Mouse (Mus musculus) ovary, postnatal 36 days (tissue): ENCODE data around the gene Scp2.
A peak's percentile ranks its signal among the peaks of the same experiment; 100 is the strongest.

Experiments
- DNase-seq: peaks from one replicate; pipeline ENCODE4 v3.0.0; 2022; ENCODE audit warnings: low spot score, mixed read lengths

Gene Scp2

DNA sequence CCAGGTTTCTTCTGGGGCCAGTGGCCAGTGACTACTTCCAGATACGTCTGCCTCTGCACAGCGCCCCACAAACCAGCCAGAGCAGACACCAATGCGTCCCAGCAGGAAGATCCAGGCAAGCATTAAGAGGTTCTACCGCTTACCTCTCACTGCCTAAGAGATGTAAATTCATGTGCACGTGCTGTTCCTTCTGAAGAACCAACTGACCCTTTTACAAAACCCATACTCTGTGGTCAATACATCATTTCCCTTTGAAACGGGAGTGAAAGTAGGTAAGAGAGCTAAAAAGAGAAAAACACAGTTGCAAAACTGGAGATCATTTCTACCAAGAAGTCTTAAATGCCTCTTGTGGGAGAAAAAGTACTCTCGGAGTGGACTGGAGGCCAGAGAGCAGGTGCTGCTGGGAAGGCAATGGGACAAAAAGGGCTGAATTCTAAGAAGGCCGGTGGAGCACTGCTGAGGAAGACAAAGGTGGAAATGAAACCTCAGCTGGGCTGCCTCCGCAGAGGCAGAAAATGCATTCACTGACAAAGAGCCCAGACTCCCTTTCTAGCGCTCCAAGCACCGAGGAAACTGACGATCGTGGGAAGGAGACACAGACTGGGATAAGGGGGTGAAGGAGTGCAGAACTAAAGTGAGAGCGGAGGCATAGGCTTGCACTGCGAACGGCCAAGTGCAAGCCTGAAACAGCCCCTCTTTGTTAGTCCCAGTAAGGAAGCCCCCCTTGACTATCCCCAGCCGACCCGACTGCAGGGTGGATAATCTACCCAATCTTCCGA lies 85.0 kb downstream of the Scp2 start:
- DNase-seq = no peak

DNA sequence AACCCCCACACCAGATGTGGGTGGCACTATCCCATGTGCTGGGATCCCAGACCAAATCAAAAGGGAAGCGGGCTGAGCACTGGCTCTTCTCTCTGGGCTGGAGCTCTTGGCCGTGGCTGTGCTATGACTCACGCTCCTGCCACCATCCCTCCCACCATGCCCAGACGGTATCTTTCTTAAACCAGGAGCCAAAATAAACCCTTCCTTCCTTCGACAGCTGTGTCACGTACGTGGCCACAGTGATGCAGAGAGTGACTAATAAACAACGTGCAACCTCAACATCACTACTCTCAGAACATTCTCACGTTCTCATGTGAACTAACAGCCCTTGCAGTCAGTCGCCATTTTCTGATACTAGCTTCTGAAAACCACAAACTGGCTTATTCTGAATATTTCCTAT lies 86.6 kb downstream of the Scp2 start:
- no peak for DNase-seq

DNA sequence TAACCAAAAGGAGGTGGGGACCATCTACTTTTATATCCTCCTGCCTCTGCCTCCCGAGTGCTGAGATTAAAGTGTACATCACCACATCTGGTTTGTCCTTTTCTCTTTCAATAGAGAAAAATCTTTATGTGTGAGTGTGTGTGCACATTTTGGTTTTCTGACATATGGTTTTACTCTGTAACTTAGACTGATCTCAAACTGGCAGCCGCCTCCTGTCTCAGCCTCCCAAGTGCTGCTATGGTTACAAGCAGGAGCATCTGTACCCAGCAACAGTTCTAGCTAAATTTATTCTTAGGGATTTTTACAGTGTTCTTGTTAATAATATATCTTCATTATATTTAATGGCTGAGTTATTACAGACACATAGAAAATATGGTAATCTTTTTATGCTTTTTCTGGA lies 87.6 kb downstream of the Scp2 start:
- no peak for DNase-seq

DNA sequence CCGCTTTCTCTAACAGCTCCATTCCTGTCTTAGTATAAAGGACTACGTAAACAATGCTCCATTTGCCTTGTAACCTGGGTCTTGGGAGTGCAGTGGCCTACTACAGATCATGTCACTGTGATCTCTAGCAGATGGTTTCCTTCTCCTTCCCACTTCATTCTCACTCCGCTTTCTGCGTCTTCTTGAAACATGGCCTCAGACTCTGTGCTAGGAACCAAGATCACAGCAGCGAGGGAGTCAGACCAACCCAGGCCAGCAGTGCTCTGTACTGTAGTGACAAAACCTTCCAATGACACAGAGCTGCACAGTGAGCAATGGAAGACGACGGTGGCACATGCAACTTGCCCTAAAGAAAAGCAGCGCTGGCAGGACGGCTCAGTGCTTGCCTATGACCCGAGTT lies 88.9 kb downstream of the Scp2 start:
- DNase-seq = no peak

DNA sequence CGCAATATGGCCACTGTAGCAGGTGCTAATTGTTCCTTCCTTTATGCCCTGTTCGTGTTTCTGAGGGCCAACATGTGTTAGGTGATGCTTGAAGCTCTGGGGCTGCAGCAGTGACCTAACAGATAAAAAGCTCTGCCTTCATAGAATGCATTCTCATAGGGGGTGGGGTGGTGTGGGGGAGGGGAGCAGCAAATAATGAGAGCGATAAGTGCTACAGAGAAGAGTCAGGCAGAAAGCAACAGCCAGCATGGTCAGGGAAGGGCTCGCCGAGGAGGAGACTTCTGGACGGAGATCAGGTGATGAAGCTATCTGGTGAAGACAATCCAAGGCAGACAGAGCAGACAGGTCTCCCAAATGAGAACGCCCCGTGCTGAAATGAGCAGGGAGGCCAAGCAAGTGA lies 92.1 kb downstream of the Scp2 start:
- DNase-seq = no peak

DNA sequence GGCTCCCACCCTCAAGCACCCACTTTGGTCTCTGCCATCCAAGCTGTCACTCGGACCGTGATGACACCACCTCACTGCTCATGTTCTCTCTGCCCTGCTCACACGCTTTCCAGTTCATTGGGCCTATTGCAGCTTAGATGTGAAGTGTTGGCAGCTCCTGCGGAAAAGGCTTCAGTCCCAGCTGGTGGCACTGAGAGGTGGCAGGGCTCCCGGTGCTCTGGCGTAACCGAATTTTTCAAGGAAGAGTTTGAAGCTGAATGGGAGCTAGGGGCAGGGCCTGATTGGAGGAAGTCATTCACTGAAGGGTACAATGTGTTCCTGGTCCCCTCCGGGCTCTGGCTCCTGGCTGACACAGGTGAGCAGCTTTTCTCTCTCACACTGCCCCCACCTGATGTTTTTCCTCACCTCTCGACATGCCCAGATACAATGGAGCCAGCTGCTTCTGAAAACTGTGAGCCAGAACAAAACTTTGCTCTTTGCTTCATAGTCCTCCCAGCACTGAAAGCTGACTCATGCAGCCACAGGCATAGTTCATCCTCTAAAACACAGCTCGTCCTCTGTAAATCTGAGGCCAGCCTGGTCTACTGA lies 93.0 kb downstream of the Scp2 start:
- DNase-seq = no peak

DNA sequence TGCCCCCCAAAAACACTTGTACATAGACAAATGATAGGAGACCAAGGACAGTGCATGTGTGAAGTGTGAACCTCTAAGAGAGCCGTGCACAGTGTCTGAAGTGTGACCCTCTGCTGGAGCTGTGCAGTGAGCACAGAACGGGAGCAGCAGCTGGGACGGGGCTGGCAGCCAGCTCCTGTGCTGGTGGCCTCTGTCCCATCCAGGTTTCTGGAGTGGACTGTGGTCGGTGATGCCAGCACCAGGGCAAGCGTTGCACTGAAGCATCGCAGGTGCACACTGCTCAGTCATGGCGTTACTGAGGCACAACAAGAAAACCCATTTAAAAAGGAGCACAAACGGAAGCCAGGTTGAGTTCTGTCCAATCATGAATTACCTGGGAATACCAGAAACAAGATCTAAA lies 98.7 kb downstream of the Scp2 start:
- no peak for DNase-seq

DNA sequence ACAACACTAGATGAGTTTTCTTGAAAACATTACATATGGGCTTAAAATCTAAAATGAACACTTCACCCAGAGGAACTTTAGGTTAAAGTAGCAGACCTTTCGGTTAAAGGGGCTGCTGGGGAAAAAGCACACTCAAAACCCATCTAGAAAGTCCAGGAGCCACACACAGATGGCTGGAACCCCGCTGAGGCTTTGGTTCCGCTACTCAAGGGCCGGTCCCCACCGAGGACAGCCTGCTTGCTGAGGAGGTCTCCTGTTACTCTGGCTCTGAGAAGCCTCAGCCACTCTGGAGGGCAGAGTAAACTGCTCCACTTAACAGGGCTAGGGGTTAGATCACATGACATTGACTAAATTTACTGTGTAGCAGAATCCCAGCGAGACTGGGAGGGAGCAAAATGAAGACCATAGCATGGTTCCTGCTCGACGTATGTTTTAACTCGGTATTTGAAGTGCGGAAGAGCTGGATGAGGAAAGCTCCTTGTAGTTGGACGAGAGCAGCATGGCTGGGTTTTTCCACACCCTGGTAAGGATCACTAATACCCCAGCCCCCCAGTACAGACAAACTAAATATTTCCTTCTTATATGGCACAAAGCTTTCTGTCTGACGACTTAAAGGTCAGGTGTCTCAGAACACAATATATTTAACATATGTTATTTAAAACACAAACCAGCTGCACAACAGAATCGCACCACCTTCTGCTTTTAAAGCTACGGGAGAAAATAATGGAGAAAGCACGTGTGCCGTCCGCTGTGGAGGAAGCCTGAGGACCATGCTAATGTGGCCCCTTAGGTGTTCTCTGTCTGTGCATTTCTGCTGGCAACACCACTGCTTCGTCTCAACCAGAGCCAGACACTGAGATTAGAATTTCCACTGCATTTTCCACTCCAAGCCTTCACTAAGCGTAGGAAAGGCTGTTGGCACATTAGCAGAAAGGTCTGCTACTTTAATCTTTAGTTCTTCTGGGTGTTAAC lies 99.4 kb downstream of the Scp2 start:
- DNase-seq = no peak

DNA sequence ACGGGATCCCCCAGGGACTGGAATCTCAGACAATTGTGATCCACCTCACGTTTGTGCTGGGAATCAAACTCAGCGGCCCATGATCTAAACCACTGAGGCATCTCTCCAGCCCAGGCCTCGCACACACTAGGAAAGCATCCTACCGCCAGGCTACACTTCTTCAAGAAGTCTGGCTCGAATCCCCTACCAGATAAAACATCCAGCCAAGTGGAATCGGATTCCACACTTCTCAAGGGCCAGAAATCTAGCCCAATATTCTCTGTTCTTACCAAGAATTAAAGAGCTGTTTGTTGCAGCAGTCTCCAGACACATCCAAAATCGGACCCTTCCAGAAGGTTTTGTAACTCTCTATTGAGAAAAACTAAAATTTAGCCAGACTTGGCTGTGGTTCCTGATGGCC lies 107.8 kb downstream of the Scp2 start:
- DNase-seq = no peak

DNA sequence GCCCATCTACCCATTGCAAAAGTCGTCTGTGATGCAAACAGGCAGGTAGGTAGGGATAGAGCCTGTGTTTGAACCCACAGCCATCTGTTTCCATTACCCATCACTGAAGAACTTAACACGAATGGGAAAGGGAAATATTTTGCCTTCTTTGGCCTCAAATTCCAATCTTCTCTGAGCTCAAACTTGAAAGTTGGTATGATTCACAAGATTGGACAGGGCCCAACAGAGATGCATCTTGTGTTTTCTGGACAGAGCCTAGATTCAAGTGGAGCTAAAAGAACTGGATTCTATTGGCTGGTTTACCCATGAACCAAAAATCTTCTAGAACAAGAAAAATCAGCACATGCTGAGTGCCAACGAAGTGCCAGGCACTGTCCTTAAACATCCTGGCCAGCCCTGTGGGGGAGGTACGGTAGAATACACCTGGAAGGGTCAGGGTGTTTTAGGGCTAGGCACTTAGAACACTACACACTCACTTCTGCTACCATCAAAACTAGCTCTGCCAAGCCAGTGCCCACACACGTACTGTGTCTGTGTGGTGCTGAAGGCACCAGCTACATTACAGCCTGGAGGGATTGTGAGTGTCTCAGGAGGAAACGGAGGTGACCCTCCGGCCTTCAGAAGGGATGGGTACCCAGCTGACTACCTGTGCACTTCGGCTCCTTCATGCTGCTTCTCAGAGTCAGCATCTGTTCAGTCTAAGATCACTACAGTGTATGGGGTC lies 111.6 kb downstream of the Scp2 start:
- DNase-seq = no peak

DNA sequence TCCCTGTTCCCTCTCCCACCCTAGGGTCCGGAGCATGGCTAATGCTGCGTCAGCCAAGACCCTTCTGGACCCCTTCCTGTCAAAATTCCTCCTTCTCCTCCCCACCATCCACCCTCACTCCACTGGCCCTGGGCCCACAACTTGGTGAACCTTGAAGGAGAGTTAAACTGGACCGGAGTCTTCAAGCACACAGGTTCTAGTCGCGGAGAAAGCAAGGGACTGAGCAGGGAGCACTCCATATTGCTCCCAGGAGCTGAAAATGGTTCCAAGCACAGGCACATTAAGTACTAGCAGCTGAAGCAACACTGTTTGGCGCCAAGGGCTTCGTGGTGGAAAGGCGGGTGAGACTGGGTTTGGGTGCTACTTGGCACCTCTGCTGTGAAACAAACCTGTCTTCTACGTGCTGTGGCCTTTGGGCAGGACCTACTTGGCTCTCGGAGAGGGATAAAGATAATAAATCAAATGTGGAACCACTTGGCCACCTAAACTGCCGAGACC lies 112.4 kb downstream of the Scp2 start:
- no peak for DNase-seq

DNA sequence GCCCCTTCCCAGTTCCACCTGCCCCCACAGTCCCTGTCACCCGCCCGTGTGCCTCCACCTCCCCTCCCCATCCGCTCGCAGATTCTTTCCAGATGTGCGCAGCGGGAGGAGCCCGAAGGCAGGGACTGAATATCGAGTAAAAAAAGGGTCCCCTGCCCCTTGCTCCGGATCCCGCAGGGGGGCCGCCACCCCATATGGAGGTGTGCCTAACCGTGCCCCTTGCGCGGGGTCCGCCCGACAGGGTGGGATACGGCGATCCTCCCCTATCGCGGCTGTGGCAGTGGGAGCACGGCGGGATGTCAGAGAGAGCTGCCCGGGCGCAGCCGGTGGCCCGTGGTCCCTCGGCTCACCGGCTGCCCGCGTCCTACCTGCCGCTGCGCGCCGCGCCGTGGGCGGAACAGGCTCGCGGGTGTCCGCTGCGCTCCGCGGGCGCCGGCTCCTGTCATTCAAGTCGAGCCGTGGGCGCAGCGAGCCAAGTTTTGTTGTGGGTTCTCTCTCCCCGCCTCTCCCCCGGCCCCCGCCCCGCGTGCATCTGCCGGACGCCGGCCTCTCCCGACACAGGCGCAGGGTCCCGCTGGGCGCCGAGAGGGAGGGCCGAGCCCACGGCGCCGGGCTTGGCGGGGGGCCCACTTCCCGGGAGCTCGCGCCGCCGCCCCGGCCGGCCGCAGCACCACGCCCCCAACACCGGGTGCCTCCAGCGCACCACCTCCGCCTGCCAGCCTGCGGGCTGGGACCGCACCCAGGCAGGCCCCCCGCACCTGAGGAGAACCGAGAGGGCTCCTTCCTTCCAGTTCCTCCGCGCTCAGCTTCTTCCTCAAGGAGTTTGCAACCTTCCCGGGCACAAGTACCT lies 113.1 kb downstream of the Scp2 start:
- peak; percentile 59 for DNase-seq

DNA sequence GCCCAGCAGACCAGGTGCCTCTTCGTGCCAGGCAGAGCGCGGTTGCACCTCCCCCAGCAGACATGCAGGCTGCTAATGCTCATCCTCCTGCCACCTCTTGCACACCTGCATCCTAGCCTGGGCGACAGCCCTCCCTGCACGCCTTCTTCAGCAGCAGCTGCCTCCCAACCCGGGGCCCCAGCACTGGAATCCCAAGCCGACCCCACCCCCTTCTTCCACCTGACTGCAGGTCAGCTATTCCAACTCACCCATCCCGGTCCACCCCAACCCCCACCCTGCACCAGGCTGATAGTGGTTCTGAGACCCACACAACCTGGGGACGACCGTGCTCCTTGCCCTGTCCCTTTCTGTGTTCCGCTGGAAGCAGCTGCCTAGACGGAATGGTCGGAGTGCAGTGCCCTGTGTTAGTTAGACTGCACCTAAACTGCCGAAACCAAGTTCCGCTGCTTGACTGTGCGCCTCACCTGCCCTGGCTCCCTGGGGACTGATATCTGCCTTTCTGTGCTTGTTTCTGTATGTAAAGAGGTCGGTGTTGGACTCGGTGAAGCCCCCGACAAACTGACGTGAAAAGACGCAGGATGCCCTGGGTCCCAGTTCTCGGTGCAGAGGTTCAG lies 113.8 kb downstream of the Scp2 start:
- no peak for DNase-seq

DNA sequence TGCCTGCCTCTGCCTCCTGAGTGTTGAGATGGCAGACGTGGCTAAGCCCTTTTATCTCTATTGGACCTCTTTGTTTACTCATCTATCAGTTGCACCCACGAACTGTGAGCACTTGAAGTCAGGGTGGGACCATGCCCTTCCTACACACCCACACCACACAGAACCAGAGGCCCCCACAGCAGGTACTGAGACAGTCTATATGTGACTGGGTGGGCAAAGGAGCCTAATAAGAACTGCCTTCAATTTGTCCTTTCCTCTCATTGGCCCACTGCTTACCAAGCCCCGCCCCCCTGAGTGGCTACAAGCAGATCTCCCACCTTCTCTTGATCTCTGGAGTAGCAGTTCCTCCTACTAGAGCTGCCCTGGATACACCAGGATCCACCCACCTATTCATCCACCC lies 118.6 kb downstream of the Scp2 start:
- DNase-seq = no peak

DNA sequence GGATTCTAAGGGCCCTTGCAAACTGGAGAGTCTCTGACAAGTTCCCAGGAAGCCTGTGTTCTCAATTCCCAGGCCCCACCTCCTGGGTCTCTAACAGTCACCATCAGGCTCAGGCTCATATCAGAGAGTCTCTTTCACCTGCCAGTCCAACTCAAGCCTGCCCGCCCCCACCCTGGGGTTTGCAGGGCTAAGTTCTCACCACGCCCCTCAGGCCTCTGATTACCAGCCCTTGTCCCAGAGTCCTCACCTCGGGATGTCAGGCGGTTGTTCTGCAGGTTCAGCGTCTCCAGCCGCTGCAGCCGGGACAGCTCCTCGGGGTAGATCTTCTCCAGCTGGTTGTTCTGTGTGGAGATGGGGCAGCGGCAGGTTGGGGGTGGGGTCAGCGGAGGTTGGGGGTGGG lies 119.5 kb downstream of the Scp2 start:
- DNase-seq = no peak

DNA sequence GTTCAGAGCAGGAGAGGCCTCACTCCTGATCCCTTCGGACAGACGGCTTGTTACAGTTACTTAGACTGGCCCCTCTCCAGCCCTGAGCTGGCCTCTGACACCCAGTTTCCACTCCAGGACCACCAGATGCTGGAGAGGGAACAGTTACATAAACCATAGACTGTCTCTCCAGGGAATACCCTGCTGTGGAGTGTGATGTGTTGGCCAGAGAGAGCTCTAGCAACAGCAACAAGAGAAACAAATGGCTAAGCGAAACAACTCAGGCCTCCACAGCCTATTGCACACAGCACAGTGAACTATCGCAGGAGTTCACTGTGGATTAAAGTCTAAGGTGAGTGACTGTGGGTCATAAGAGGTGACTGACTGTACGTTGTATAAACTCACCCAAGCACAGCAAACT lies 120.2 kb downstream of the Scp2 start:
- DNase-seq = no peak

DNA sequence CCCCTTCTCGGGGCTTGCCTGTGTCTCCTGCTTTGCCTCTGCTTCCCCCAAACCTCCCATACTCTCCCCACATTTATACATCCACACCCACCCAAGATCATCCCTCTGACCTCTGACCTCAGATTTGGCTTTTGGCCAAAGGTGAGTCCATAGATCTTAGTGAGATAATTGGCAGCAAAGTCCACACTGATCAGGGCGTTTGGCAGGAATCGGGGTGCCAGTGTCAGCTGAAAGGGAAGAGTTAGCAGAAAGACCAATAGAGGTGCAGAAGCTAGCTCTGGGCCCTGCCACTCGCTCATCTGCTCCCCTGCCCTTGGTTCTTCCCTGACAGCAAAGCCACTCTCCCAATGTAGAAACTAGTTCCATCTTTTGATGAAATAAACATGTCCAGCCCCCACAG lies 121.6 kb downstream of the Scp2 start:
- DNase-seq = no peak

DNA sequence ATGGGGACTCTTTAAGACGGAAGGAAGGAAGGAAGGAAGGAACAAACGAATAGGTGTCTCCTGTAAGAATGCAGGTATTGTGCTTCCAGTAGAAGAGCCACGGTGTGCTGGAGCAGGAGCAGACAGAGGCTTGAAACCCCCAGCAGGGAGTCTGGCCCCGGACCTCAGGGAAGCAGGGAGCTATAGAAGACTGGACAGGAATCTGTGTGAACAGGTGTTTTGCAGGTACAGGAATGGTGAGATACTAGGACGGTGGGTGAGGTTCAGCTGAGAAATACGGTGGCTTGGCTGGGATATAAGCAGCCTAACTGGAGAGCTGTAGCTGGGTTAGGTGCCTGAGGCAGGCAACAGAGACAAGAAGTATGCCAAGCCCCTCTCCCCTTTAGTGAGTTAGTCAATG lies 124.6 kb downstream of the Scp2 start:
- DNase-seq = no peak

DNA sequence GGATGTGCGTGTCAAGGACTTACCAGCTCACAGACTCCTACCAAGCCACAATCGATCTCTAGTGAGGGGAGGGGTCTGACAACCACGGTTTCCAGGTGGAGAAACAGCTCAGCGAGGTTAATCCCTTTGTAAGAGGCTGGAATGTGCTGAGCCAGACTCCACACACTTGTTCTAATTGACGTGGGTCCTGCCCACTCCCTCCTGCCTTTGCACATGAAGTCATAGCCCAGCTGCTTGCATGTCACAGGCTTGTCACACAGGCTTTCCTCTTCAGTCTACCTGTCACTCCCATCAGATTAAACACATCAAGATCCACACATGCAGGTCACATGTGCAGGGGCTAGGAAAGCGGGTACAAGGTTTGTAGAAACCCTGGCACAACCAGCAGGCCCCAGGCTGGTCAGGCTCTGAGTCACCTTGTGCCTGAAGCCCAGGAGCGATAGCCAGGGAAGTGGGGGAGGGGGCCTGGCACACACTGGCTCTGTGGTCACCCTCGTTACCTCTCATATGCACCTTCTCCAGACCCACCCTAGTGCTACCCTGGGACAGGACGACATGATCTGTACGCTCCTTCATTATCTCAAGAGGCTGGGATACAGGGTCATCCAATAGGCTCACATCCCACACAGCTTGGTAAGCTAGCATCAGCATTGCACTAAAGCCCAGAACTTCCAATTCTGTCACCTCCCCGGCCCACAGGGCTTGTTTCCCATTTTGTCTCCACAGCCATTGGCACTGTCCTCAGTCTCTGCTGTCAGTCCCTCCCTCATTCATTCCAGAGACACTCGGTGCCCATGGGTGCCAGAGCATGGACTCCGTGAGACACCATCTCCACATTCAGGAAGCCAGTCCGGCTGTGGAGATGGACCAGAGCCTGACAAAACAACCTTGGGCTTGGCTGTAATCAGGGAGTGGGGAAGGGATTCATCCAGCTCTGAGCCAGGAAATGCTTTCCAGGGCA lies 125.6 kb downstream of the Scp2 start:
- DNase-seq = no peak
